Mouse (Mus musculus): ENCODE data around the gene Tubgcp4.

The Tubgcp4 gene

GRCm38 (mm10) chr2:121206541-121206940, 36.1 kb downstream of the Tubgcp4 start:
- no peak for DNase-seq

- DNase-seq = peak; percentile 65
Observed at GRCm38 (mm10) chr2:121214491-121214890, 44.0 kb downstream of the Tubgcp4 start.

- no peak for DNase-seq
Observed at GRCm38 (mm10) chr2:121219177-121219576, 48.7 kb downstream of the Tubgcp4 start.

GRCm38 (mm10) chr2:121219994-121220393, 49.5 kb downstream of the Tubgcp4 start:
- no peak for DNase-seq

- DNase-seq = no peak
Observed at GRCm38 (mm10) chr2:121223010-121223409, 52.6 kb downstream of the Tubgcp4 start.

- no peak for DNase-seq
Observed at GRCm38 (mm10) chr2:121228135-121228534, 57.7 kb downstream of the Tubgcp4 start.

- DNase-seq = no peak
Observed at GRCm38 (mm10) chr2:121235460-121236072, 65.1 kb downstream of the Tubgcp4 start.

- DNase-seq = no peak
Observed at GRCm38 (mm10) chr2:121239426-121239825, 69.0 kb downstream of the Tubgcp4 start.

- DNase-seq = no peak
Observed at GRCm38 (mm10) chr2:121244099-121244498, 73.6 kb downstream of the Tubgcp4 start.

All from kidney, postnatal 14 days (tissue).